Mouse (Mus musculus) hindbrain, embryonic 15.5 days (tissue): ENCODE measurements at regions not wholly inside any gene's neighbourhood (a gene's known extent, or its start where the extent isn't known, plus 50 kb on each side); places are given as distances from the start of the nearest gene placed in this dataset.

ENCODE experiments used
- ATAC-seq: fragments of 200-750 bp; cut with Nextera tagmentation; 2 replicates; pipeline ENCODE4 v1.8.0; 2017; ENCODE audit warnings: low read depth, moderate number of reproducible peaks, moderate TSS enrichment; ENCODE audit not compliant: low FRiP score
- H3K27ac ChIP-seq: fragments of 300-500 bp; sonication (generic); replicated peaks from 2 replicates; pipeline ENCODE4 v1.5.1; 2015; ENCODE audit warnings: mild to moderate bottlenecking, inconsistent platforms
- H3K27me3 ChIP-seq: fragments of 300-500 bp; sonication (generic); 2 replicates; pipeline ENCODE4 v1.6.1; 2015; ENCODE audit warnings: control low read depth, inconsistent platforms
- H3K36me3 ChIP-seq: fragments of 300-500 bp; sonication (generic); 2 replicates; pipeline ENCODE4 v1.6.1; 2015; ENCODE audit warnings: control low read depth, inconsistent platforms
- H3K4me1 ChIP-seq: fragments of 300-500 bp; sonication (generic); replicated peaks from 2 replicates; pipeline ENCODE4 v1.6.1; 2015; ENCODE audit warnings: control low read depth, inconsistent platforms
- H3K4me2 ChIP-seq: fragments of 300-500 bp; sonication (generic); 2 replicates; pipeline ENCODE4 v1.6.1; 2015; ENCODE audit warnings: moderate library complexity, mild to moderate bottlenecking, inconsistent platforms
- H3K4me3 ChIP-seq: fragments of 300-500 bp; sonication (generic); 2 replicates; pipeline ENCODE4 v1.5.1; 2015; ENCODE audit warnings: mild to moderate bottlenecking, inconsistent platforms
- H3K9ac ChIP-seq: fragments of 300-500 bp; sonication (generic); 2 replicates; pipeline ENCODE4 v1.6.1; 2015; ENCODE audit warnings: inconsistent platforms
- H3K9me3 ChIP-seq: fragments of 300-500 bp; sonication (generic); 2 replicates; pipeline ENCODE4 v1.6.1; 2016; ENCODE audit warnings: control low read depth, inconsistent platforms
- WGBS: fragments of 180-500 bp; shearing (Covaris S2); methylation state at CpG from one replicate; pipeline ENCODE4 v1.1.7; 2015; 5-methylcytosine and 5-hydroxymethylcytosine counted together

DNA sequence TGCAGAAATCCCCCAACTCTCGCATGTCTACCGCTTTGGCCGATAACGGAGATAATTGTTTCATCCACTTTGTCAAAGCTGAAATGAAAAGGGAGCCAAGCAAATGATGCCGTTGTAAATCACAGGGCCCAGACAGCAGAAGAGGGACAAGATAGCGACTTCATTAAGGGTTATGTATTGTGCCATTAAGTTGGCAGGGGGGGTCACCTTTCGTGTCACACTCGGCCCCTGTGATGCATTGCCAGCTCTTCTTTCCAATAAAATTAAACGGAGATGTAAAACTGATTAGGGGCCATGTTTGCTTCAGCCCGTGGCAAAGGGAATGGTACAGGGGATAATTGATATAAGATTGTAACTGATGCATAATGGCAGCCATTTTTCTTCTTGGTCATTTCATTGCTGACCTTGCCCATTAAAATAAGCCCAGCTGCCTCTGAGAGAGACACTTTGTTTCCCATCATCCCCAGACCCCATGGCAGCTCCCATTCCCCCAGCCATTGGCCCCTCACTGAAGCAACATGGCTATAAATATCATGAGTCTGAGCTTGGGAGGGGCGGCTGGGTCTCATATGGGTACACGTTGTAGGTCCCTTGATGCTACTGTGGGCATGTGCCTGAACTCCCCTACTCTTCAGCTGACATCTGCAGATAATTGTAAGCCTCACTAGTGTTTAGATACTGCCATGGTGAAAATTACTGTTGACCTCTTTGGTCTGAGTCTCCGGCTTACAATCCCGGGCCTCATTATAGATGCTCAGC, 313.0 kb downstream of the Gm45692 start:
- no peak for ATAC-seq
- Histone ChIP-seq H3K27me3 (no peaks in the 10 kb centered on the region), H3K9ac (no peak overlapping the region), H3K4me1 (no peaks in the 10 kb centered on the region), H3K27ac (no peak overlapping the region), H3K36me3 (no peaks in the 10 kb centered on the region), H3K9me3 (no peaks in the 10 kb centered on the region), H3K4me2 (no peak overlapping the region), H3K4me3 (no peak overlapping the region)
- WGBS: 70% methylated on average over 14 of the region's 14 CpGs

DNA sequence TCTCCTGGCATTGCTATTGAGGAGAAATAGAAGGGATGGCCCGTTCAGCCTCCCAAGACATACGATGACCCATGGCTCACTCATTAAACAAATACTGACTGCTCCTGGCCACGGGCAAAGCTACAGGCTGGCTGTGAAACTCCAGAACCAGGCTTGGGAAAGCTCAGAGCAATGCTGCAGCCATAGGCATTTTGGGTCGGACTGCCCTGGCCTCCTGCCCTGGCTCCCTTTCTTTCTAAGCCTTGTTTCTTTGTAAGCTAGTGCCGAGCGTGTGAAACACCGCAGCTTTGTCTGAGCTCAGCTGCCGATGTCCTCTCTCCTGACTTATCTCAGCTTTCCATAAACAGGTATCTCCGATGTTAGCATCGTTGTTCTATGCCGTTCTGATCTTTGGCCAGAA, 316.9 kb downstream of the Gm45692 start:
- no peaks in the 10 kb centered on the region for H3K9me3 ChIP-seq
- peaks cover 22% of the 10 kb centered on the region for H3K4me1 ChIP-seq
- H3K4me3 ChIP-seq: no peak overlapping the region
- no peak overlapping the region for H3K27ac ChIP-seq
- 86% methylated on average over 11 of the region's 11 CpGs for WGBS
- no peak overlapping the region for H3K9ac ChIP-seq
- H3K27me3 ChIP-seq: no peaks in the 10 kb centered on the region
- no peak for ATAC-seq
- H3K4me2 ChIP-seq: no peak overlapping the region
- H3K36me3 ChIP-seq: no peaks in the 10 kb centered on the region

- Histone ChIP-seq H3K9me3 (no peaks in the 10 kb centered on the region), H3K9ac (no peak overlapping the region), H3K4me3 (no peak overlapping the region), H3K27me3 (no peaks in the 10 kb centered on the region), H3K36me3 (no peaks in the 10 kb centered on the region), H3K27ac (no peak overlapping the region), H3K4me2 (no peak overlapping the region), H3K4me1 (peaks cover 32% of the 10 kb centered on the region)
- no peak for ATAC-seq
- 73% methylated on average over 3 of the region's 3 CpGs for WGBS
These were observed 318.2 kb downstream of the Gm45692 start for GRCm38 (mm10) chr8:26437571-26437970.

DNA sequence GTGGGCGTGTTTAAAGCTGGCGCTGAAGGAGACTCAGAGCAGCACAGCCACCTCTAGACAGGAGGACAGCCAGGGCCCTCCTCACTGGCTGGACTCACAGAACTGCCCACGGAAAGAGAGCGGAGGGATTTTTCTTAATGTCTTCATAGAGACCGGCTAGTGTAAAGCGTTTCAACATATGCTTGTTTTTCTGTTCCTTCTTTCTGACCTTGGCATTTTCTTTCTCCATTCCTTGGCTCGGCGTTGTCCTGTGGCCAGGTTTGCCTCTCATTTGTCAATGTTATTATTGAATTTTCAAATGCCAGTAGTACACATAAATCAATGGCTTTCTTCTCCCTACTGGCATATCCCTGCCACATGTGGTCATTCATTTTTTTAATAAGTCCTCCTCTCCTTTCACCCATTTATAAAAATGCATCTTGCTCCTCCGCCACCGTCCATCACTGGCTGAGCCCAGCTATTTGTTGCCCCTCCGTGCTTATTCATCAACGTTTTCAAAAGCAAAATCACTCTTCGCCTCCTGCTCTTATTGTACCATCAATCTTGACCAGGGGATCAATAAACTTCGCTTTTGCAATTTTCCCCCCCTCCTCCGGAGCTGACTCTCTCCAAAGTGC, 319.0 kb downstream of the Gm45692 start:
- Histone ChIP-seq H3K27me3 (no peaks in the 10 kb centered on the region), H3K36me3 (no peaks in the 10 kb centered on the region), H3K27ac (peak overlapping the region; percentile 27), H3K4me2 (peak overlapping the region; percentile 46), H3K9me3 (no peaks in the 10 kb centered on the region), H3K9ac (no peak overlapping the region), H3K4me3 (peak overlapping the region; percentile 13), H3K4me1 (peaks cover 32% of the 10 kb centered on the region)
- 47% methylated on average over 15 of the region's 15 CpGs for WGBS
- ATAC-seq: no peak

- Histone ChIP-seq H3K9me3 (no peaks in the 10 kb centered on the region), H3K27ac (no peak overlapping the region), H3K4me1 (peaks cover 32% of the 10 kb centered on the region), H3K4me2 (peak overlapping the region; percentile 46), H3K36me3 (no peaks in the 10 kb centered on the region), H3K9ac (no peak overlapping the region), H3K27me3 (no peaks in the 10 kb centered on the region), H3K4me3 (peak overlapping the region; percentile 13)
- 0 out of 2 replicates have a peak, but pooled peaks have one; percentile 28 for ATAC-seq
- WGBS: 14% methylated on average over 16 of the region's 16 CpGs
These were observed 319.5 kb downstream of the Gm45692 start for GRCm38 (mm10) chr8:26438877-26439276.

DNA sequence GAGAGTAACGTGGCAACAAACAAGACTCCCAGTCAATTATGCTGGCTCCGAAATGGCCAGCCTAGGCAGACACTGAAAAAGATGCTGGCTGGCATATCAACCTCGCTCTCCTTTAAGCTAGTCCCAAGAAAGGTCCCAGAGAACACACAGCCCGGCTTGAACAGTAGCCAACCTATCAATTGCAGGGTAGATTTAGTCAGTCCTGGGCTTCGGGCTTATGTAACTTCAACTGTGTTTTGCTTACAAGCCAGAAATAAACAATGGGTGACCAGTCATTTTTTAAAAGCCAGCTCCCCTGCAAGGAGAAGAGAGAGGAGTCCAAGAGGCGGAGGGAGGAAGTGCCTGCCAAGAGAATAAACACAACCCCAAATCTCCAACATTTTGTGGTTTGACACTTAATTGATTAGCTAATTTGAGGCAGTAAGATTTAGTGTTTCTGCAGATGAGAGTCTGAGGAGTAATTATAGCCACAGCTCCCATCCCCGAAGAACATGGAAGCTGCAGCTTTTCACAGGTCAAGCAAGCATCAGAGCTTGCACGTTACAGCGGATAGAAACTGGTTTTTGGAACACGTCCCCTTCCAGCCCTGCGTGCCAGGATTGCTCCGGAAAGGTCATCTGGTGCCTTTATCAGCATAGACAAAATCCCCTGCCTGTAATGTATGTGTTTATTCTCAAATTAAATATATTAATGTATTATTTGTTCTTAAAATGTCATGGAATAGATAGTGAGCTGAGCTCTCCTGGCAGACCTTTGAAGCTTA, 322.1 kb downstream of the Gm45692 start:
- Histone ChIP-seq H3K4me3 (no peak overlapping the region), H3K4me1 (peaks cover 32% of the 10 kb centered on the region), H3K9me3 (no peaks in the 10 kb centered on the region), H3K4me2 (no peak overlapping the region), H3K27ac (peak overlapping the region; percentile 56), H3K27me3 (no peaks in the 10 kb centered on the region), H3K9ac (no peak overlapping the region), H3K36me3 (no peaks in the 10 kb centered on the region)
- ATAC-seq: peak; percentile 71
- WGBS: 46% methylated on average over 12 of the region's 12 CpGs

- no peaks in the 10 kb centered on the region for H3K27me3 ChIP-seq
- ATAC-seq: no peak
- H3K4me3 ChIP-seq: no peak overlapping the region
- H3K9me3 ChIP-seq: no peaks in the 10 kb centered on the region
- 35% methylated on average over 4 of the region's 4 CpGs for WGBS
- H3K4me1 ChIP-seq: peaks cover 28% of the 10 kb centered on the region
- H3K27ac ChIP-seq: no peak overlapping the region
- no peak overlapping the region for H3K4me2 ChIP-seq
- no peak overlapping the region for H3K9ac ChIP-seq
- no peaks in the 10 kb centered on the region for H3K36me3 ChIP-seq
These were observed 323.7 kb downstream of the Gm45692 start for GRCm38 (mm10) chr8:26443041-26443440.

DNA sequence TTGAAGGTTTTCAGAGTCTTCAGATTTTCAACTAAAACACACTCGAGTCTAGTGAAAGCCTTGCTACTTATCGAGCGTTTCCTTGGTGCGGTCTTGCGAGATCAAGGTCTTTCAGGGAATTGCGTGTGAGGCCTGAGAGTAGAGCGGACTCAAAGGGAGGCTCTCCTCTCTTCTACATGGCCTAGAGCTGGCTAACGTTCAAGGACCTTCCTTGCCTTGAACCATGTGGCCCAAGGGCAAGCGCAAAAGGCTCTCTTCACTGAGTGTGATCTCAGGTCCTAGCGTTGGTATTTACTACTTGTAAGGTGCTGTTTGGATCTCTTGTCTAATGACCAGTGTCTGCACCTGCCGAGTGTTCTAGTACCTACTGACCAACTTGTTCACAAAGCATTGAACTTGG, 324.4 kb downstream of the Gm45692 start:
- Histone ChIP-seq H3K9me3 (no peaks in the 10 kb centered on the region), H3K27me3 (no peaks in the 10 kb centered on the region), H3K27ac (no peak overlapping the region), H3K9ac (no peak overlapping the region), H3K36me3 (no peaks in the 10 kb centered on the region), H3K4me2 (no peak overlapping the region), H3K4me1 (peaks cover 21% of the 10 kb centered on the region), H3K4me3 (no peak overlapping the region)
- no peak for ATAC-seq
- WGBS: 91% methylated on average over 11 of the region's 11 CpGs

DNA sequence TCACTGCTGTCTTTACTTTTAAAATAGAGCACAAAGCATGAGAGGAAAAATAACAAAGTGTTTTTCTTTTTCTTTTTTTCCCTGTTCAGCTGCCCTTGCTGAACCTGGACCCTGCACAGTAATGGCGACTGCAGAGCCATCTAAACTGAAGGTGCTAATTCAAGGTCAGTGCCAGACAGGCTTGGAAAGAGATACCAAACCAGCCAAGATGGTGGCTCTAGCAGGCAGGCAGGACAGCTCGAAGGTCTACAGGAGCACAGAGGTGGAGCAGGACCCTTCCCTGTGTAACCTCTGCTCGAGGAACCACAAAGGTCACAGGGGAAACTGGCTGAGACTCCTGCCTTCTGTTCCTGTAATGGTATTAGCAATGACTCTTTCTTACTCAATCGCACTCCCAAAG, 326.7 kb downstream of the Gm45692 start:
- Histone ChIP-seq H3K4me1 (peaks cover 12% of the 10 kb centered on the region), H3K27ac (no peak overlapping the region), H3K4me2 (no peak overlapping the region), H3K4me3 (no peak overlapping the region), H3K9ac (no peak overlapping the region), H3K36me3 (no peaks in the 10 kb centered on the region), H3K9me3 (no peaks in the 10 kb centered on the region), H3K27me3 (no peaks in the 10 kb centered on the region)
- 84% methylated on average over 4 of the region's 4 CpGs for WGBS
- no peak for ATAC-seq

DNA sequence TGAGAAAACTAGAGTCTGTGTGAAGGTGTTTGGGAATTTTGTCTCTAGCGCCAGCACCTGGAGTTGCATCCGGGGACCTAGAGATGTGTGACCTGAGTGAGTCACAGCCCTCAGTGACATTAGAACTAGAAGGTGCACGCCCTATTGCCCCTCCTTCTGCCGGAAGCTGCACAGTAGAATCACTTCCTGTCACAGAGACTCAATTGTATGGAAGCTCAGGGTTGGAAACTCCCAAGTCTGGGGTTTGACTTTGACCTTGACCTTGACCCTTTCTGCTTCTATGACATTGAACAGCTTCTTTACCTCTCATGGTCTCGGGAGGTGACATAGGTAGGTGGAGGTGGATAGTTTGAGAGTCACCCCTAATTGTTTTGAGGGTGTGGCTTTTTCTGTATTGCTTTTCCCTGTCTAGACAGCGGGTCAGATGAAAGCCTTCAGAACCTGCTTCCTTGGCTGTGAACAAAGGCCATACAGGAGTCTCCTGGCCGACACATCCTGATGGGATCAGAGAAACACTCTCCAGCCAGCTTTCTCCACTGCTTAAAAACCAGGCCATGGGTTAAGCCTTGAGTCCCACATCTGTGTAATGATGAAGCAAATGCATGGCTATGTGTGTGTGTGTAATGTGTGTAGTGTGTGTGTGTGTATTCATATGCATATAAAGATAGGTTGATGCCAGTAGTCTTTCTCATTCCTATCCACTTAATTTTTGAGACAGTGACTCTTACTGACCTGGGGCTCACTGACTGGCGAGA, 328.7 kb downstream of the Gm45692 start:
- no peak overlapping the region for H3K27ac ChIP-seq
- no peak overlapping the region for H3K4me3 ChIP-seq
- H3K27me3 ChIP-seq: no peaks in the 10 kb centered on the region
- H3K4me2 ChIP-seq: no peak overlapping the region
- H3K9ac ChIP-seq: no peak overlapping the region
- ATAC-seq: no peak
- 86% methylated on average over 8 of the region's 8 CpGs for WGBS
- H3K9me3 ChIP-seq: no peaks in the 10 kb centered on the region
- no peaks in the 10 kb centered on the region for H3K36me3 ChIP-seq
- no peaks in the 10 kb centered on the region for H3K4me1 ChIP-seq

DNA sequence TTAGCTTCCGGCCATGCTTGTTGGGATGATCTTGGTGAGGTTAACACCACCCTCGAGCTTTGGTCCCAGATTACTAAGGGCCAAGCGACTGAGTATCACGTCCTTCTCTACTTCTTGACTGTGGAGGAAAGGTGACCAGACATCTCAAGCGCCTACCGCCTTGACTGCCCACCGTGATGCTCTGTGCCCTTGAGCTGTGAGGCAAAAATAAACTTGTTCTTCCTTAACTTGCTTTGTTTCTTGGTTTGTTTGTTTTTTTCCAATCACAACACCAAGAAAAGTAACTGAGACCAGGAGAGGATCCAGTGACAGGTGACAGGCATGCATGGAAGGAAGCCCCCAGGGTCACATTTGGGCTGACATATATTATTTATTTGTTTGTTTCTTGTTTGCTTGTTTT, 330.0 kb downstream of the Gm45692 start:
- 94% methylated on average over 7 of the region's 7 CpGs for WGBS
- no peak overlapping the region for H3K4me3 ChIP-seq
- H3K9ac ChIP-seq: no peak overlapping the region
- H3K4me1 ChIP-seq: 0 out of 2 replicates have a peak, but pooled peaks cover 2% of the 10 kb centered on the region
- H3K9me3 ChIP-seq: no peaks in the 10 kb centered on the region
- no peak overlapping the region for H3K27ac ChIP-seq
- no peak for ATAC-seq
- no peak overlapping the region for H3K4me2 ChIP-seq
- H3K27me3 ChIP-seq: no peaks in the 10 kb centered on the region
- no peaks in the 10 kb centered on the region for H3K36me3 ChIP-seq

- no peaks in the 10 kb centered on the region for H3K27me3 ChIP-seq
- no peak overlapping the region for H3K4me3 ChIP-seq
- no peak overlapping the region for H3K27ac ChIP-seq
- no peak overlapping the region for H3K4me2 ChIP-seq
- 0 out of 2 replicates have a peak, but pooled peaks cover 2% of the 10 kb centered on the region for H3K4me1 ChIP-seq
- H3K36me3 ChIP-seq: no peaks in the 10 kb centered on the region
- H3K9ac ChIP-seq: no peak overlapping the region
- H3K9me3 ChIP-seq: no peaks in the 10 kb centered on the region
- no peak for ATAC-seq
- 58% methylated on average over 10 of the region's 10 CpGs for WGBS
These were observed 331.2 kb downstream of the Gm45692 start for GRCm38 (mm10) chr8:26450543-26450942.
